Mouse (Mus musculus) lung, adult 2 months (tissue): ENCODE results near the gene Slc22a18.

Experiments
- CTCF ChIP-seq: fragments of 200-500 bp; IDR thresholded peaks from 2 replicates; pipeline ENCODE4 v1.5.1; 2011; ENCODE audit warnings: mild to moderate bottlenecking, low read length, control low read depth; ENCODE audit not compliant: insufficient read depth
- POLR2A ChIP-seq: fragments of 200-500 bp; IDR thresholded peaks from 2 replicates; pipeline ENCODE4 v1.6.1; 2011; ENCODE audit warnings: low read depth, mild to moderate bottlenecking, control low read depth, low read length, borderline replicate concordance; ENCODE audit errors: extremely low read depth

GRCm38 (mm10) chr7:143510593-143511334, 37.2 kb downstream of the Slc22a18 start:
- TF ChIP-seq CTCF (no peak), POLR2A (no peak)
